Mouse (Mus musculus): ENCODE data around the gene Nav2.

The Nav2 gene

DNA sequence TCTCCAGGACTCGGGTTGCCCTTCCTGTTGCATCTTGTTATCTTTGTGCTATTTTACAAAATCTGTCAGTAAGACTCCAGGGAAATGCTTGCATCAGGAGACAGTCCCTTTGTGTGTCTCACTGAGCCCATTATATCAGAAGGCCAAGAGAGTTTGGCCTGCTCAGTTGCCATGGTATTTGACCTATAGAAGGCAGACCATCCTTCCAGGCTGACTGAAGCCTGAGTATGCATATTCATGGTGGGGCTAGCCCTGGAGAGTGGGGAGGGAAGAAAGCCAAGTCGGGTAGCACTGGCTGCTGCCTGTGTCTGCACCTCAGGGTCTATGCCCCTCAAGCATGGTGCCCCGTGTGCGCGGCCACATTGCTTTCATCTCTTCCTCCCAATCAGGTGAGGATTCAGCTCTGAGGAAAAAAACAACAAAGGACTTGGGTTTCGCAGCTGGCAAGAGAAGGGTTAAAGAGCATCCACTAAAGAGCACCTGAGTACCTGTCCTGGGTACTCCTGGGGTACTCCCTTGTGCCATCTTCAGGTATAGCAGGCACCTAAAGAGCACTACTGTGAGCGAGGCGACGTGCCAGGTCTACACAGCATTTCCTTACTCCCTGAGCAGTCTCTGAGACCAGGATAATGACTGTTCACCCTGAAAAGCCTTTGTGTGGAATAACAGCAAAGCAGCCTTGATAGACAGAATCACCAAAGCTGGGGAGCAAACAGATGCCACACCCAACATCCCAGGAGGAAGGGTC is 144.5 kb downstream of the Nav2 start:
- DNase-seq (ENCODE audit: low spot score) = no peak

DNA sequence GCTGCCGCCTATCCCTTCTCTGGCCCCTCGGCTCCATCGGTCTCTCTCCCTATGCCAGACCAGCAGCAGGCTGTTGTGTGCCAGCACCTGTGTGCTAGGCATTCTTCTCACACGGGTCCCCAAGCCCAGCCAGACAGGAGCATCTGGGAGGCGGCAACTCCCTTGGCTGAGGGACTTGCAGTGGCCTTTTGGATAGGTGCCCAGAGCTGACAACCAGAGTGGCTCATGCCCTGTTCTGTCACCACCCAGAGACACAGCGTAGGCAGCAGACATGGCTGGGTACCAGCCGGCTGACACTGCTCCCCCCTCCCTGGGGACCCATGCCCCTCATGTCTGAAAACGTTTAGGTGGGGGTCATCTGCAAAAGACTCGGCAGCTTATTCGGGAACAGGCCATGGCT is 146.8 kb downstream of the Nav2 start:
- peak; percentile 47 for DNase-seq (ENCODE audit: low spot score)

DNA sequence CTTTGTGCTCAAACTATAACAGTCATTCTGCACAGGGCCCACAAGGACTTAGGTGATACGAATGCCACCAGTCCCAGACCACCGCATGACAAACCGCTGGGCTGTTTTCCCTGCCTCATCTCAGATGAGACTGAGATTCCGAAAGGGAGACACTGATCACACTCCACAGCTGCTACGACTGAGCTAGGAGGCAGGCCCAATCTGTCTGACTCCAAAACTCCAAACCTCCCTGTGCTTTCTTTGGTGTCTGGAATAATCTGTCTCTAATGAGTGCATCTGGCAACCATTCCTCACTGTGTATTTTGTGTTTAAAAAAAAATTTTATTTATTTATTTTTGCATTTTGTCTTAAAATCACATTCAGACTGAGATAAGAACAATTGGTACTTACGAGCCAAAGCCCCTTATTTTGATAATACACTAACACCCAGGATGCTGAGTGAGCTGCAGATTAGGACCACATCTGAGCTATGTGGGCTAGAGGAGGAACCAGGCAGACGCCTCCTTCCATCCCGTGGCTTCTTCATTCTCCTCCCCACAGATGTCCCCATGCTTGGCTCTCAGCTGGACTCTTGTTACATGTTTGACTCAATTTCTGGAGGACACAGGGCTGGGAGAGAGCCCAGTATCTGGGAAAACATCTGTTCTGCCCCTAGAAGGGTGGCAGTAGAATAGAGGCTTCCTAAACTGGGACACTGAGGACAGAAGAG is 149.9 kb downstream of the Nav2 start:
- no peak for DNase-seq (ENCODE audit: low spot score)

DNA sequence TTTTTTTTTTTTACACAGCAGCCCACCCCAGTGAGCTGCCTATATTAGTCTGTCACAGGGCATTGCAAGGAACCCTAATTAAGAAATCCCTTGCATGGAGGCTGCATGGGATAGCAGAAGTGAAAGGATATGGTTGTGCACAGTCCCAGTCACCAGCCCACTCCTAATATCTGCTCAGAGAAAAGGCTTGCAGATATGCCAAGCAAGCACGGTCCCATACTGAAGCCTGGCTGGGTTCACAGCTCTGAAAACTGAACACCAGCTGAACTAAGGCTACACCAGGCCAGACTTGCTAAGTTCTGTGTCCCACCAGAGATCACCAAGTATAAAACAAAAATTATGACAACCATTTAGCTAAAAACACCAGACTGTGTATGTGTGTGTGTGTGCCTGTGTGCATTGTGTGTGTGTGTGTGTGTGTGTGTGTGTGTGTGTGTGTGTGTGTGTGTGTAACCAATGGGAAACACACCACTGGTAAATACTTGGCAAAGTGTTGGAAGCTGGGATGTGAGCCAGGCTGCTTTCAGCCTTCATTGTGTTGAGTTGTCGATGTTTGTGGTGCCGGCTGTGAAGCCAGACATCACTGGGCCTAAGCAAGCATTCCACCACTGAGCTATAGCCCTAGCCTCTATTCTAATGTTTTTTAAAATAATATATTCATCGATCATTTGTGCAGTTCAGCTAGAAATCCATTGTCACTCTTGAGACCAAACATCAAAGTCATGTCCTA is 156.4 kb downstream of the Nav2 start:
- DNase-seq (ENCODE audit: low spot score) = no peak

DNA sequence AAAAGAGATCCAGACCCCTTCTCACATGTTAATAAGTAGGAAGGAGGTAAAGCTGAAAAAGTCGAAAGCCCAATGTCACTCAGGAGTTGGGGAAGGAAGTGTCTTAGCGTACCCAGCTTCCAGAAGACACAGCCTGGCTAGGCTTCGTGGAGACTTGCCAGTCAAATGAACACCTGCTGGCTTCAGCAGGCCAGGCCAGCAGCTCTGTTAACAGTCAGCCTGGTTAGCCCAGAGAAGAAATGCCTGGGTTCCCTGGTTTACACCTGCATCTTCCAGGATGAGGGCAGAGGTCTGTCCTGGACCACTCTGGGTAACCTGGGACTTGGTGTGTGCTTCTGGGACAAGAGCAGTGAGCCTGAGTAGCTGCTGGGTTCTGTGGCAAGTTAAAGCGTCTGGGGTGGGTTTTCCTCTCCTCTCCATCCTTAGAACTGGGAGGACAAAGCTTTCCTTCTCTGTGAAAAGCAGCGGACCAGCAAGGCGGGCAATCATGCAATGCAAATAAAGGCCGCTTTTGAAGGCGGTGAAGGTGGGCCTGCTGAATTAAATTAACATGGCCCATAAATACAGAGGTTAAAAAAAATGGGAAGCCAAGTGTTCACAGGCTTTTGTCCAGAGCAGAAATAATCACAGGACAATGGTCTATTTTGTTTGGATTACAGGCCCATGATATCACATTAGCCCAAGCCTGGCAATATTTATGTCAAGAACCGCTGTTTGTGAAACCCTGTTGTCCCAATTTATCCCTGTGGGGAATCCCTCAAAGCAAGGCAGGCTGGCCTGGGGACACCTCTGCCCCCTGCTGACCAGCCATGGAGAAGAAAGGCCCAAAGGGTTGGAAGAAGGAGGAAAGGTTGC is 157.3 kb downstream of the Nav2 start:
- peak; percentile 68 for DNase-seq (ENCODE audit: low spot score)

DNA sequence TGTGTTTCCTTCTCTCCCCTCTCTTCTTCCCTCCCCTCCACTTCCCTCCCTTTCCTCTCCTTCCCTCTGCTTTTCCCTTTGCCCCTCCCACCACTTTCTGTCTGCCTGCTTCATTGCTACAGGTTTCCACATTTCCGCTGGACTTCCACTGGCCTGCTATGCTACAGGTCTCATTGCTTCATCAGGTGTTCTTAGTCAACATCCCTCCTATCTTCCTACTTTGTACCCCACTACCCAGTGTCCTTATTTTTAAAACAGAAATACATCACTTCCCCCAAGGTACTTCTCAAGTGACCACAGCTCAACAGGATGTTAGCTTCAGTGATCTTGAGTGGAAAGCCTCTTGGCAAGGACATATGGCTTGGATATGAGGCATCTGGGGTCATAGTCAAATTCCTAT is 158.3 kb downstream of the Nav2 start:
- DNase-seq (ENCODE audit: low spot score) = no peak

DNA sequence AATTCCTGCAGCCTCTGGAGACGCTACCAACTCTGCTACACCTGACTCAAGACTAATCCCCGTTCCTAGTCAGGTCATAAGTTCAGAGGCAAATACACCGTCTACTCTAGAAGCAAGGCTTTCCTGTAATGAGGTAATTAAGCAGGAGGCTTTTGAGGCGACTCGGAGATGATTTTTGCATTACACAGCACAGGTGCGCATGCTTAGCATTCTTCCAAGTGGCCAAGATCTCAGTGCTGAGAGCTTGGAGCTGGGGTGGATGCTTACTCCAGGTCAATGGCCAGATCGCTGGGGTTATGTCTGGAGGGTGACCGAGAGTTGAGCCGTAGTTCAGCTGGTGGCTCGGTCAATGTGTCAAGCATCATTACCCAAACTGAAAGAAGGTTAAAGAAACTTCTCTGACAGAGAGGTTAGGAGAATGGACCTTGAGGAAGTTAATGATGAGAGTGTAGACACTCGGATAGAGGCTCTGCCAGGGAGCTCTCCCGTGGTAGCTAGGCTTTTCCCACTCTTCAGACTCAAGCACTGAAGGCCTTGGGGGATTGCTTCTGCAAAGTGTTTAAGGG is 161.0 kb downstream of the Nav2 start:
- no peak for DNase-seq (ENCODE audit: low spot score)

DNA sequence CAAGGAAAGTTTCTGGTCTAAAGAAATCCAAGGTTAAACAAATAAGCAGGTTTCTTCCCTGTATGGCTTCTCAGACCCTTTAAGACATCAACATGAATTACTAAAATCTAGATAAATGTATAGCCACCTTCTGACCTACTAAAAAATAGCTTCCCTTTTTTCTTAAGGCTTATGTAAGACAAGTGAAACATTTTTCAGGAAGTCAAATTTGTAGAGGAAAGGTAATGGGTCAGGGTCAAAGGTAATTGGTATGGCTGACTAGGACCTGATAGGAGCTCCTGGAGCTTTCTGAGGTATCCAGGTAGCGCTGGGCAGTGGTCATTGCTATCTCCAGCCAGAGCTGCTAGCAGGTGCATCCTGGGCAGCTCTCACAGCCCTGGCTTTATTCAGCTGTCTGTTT is 162.1 kb downstream of the Nav2 start:
- DNase-seq (ENCODE audit: low spot score) = no peak

DNA sequence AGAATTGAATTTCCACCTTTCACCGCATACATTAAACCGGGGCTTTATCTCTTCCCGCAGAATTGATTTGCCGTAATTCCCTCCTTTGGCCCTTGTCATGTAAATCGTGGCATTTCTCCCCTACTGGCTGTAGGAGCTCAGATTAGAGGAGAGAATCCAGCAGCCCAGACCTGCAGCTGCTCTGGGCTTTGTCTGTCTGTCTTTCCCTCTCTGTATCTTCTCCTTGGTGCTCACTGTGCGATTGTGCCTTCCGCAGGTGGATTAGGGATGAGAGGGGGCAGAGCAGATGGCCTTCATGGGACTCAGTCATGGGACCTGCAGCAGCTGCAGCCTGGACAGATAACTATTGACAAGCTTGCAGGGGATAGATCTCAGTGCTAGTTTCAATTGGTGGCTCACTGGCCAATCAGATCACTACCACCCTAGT is 162.6 kb downstream of the Nav2 start:
- no peak for DNase-seq (ENCODE audit: low spot score)

DNA sequence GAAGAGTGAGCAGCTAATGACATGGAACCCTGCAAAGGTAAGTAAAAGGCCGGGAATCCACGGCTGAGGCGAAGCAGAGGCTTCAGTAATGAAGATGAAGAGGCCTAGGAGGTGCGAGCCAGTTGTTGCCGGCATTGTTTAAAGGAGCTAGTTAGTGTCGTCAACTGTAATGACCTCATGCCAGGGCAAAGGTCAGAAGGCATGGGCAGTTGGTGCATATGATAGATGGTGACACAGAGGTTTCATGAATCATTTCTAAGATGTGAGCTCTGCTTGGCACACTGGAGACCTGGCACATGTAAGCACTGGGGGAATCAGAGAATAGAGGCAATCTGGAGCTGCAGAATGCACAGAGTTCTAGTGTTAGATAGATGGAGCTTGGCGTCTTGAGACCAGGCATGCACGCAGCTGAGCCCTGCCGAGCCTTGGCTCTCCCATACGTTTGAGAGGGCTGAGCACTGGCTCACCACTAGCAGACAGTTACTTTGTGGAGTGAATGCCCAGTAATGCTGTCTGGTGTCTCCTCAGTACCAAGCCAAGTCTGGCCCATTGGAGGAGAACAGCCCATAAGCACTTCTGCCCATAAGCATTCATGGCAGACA is 166.9 kb downstream of the Nav2 start:
- no peak for DNase-seq (ENCODE audit: low spot score)

DNA sequence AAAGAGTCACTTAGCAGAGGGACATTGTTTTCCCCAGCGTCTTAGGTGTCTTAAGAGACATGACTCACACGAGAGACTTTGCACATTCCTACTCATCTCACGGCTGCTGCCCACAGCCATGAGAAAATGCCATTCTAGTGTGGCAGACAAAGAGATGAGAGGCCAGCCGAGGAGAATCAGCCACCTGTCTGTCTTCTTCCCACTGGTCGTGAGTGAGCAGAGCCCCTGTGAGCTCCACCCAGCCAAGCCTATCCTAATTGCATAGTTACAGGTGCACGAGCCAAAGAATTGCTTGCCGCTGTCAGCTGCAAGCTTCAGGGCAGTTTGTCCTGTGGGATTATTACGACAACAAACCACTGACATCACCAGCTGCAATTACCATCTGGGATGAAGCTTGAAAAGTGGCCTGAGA is 167.8 kb downstream of the Nav2 start:
- DNase-seq (ENCODE audit: low spot score) = no peak

DNA sequence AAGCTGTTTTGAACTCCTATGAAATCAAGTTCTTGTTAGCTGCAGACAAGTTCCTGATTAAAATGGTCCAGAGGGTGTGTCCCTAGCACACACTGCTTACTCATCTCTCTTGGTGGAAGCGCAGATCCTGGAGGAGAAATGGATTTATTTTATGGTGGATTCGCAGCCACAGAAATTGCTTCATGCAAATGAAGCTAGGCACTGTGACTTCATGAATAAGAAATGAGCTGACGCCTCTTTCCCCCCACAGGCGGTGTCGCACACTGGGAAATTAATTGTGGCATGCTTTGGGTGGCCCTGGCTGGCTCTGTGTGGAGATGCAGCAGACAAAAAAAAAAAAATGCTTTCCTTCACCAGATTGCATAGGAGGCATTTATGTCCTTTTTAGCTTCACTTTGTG is 170.4 kb downstream of the Nav2 start:
- no peak for DNase-seq (ENCODE audit: low spot score)

DNA sequence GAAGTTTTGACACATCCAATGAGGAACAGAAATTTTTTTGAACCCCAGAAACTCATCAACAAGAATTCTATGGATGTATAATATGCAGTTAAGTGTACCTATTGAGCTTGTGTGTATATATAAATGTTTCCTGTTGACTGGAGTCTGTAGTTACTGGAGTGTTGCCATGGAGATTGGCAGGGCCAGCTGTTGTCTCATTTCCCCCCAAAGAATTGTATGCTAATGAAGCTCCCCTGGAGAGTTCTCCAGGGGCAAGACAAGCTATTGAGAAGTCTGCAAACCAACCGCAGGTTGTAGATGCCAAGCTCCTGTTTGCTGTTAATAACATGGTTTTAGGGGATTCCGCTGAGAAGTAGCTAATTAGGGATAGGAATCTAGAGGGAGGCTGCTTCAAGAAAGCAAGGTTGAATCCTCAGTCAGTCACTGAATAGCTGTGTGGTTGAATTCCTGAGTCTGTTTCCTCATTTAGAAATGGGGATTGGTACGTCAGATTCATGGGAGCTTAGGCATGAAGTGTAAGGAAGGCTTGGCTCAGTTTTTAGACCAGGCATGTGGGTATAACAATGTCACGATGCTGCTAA is 174.2 kb downstream of the Nav2 start:
- no peak for DNase-seq (ENCODE audit: low spot score)

DNA sequence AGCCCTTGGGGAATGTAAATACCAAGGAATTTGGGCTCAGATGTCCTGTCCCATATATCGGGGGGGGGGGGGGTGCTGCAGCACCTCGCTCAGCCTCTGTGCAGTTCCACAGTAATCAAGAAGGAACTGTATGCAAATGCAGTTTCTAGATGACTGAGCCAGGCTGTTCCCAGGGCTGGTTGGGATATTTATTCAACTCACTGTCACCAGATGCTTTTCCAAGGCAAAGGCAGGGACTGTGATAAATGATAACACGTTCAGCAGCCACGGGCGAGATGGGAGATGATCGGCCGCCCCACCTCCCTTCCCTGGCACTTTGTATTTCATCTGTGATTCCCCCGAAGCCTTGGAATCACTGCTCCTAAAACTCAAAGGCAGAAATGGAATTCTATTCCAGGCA is 176.3 kb downstream of the Nav2 start:
- DNase-seq (ENCODE audit: low spot score) = no peak

DNA sequence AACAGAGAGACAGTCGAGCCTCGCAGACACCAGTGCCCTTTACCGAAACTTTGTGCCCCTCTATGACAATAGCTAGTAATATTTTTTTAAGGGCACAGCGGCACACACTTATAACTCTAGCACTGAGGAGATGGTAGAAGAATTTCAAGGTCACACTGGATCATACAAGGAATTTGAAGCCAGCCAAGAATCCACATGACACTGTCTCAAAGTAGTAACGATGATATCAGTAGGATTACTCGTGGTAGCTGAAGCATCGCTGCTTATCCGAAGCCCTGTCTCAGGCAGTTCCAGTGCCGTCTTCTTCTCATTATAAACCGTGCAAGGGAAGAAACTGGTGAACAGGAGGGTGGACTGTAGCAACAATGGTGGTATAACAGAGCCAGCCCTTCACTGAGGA is 177.2 kb downstream of the Nav2 start:
- DNase-seq (ENCODE audit: low spot score) = no peak

DNA sequence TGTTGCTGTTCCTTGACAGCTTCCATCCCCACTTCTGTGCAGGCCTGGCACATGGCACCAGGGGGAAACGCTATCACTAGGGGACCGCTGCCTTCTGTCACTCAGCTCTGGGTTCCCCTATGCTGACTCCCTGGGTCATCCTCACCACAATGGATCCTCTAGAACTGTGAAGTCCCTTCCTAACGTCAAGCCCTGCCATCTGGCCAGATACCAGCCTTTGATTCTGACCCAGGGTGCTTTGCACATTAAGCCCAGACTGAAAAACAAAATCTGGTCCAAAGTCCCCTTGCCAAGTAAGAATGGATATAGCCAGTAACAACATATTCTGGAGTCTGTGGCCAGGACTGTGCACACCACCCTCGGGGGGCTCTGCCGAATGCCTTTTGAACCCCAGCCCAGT is 178.6 kb downstream of the Nav2 start:
- DNase-seq (ENCODE audit: low spot score) = no peak

DNA sequence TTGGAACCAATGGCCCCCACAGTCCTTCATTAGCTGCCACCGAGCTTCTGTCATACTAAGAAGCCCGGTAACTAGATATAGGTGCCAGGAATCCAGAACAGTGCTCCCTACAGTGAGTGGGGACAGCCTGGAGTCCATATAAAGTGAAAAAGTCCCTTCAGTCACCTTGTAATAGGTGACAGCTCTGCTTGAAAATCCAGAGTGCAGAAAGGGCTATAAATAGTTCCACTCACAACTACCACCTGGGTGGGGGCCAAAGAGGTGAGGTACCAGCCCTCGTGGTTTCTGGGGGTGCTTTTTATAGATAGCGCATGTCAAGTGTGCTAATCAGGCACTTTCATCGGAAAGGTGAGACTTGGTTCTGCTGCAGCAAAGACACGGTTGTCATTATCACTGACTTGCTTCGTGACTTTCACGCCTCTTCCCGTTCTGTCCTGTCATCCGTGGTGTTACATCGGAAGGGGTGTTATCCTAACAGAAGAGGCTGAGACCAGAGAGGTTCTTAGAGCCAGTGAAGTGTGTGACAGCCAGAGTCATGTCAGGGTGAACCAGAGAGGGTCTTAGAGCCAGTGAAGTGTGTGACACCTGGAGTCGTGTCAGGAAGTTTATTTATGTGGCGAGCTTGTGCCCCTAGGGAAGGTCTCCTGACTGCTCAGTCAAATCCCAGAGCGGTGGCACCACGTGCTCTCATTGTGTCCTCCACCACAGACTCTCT is 179.8 kb downstream of the Nav2 start:
- no peak for DNase-seq (ENCODE audit: low spot score)

DNA sequence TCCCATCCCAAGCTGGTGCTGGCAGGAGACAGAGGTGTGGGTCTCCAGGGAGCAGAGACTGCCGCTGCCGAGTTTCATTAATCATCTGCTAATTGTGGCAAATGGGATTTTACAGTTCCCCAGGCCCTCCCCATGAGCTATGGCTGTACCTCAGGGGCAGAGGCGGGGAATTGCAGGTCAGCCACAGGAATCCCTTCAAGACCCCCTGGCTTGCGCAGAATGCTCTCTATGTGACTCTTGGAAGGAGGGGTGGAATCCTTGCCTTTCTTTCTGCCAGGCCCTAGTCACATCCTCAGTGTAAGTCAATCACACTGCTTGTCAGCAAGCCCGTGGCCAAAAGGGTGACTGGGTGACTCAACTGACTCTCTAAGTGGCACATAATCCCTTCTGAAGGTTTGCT is 182.9 kb downstream of the Nav2 start:
- DNase-seq (ENCODE audit: low spot score) = no peak

DNA sequence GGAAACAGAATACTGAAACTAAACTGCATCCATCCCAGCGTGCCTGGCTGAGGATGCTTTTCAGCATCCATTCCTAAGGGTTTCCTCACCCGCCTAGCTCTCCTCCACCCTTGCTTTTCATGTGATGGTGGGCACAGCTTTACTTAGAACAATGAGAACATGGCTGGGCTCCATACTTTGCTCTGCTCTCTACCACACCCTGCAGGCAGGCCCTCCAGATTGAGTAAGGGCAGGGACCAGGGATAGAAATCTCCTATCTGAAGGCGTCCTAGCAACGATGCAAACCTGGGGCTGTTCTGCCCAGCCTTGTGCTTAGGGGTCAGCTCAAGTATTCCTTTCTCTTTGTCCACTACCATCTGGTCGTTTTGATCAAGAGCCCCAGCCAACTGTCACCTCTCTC is 183.4 kb downstream of the Nav2 start:
- DNase-seq (ENCODE audit: low spot score) = no peak

DNA sequence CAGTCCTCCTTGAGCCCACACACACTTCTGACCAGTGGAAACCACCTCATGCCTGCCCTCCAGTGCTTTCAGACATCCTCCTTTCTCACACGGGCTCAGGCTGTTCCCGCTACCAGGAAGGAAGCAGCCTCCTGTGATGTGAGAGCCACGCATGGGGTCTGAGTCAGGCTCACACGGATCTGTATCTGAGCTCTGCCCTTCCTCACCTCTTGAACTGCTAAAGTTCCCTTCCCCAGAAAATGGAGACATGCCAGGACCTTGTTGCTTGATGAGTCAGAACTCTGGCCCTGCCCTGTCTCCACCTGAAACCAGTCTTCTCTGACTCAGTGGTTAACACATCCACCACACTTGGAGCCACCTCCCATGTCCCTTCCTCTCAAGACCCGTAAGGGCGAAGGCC is 185.1 kb downstream of the Nav2 start:
- DNase-seq (ENCODE audit: low spot score) = no peak
